Mouse (Mus musculus) hindbrain, embryonic 16.5 days (tissue): ENCODE measurements around the gene Gramd4. TPM values are rescaled to one million over a fixed set of nuclear protein-coding genes. Genes with fewer than 3 reads are reported as not detected.

Experiments
- ATAC-seq: fragments of 200-750 bp; cut with Nextera tagmentation; 2 replicates; pipeline ENCODE4 v1.8.0; 2017; ENCODE audit warnings: moderate TSS enrichment, moderate library complexity
- H3K27ac ChIP-seq: fragments of 300-500 bp; sonication (generic); 2 replicates; pipeline ENCODE4 v1.5.1; 2014; ENCODE audit warnings: low read depth, mild to moderate bottlenecking, control low read depth, low read length, moderate library complexity
- H3K27me3 ChIP-seq: fragments of 300-500 bp; sonication (generic); replicated peaks from 2 replicates; pipeline ENCODE4 v1.6.1; 2014; ENCODE audit warnings: low read length; ENCODE audit not compliant: control insufficient read depth, insufficient read depth
- H3K36me3 ChIP-seq: fragments of 300-500 bp; sonication (generic); 2 replicates; pipeline ENCODE4 v1.6.1; 2014; ENCODE audit warnings: mild to moderate bottlenecking, low read length, moderate library complexity, mixed read lengths; ENCODE audit not compliant: control insufficient read depth, insufficient read depth
- H3K4me1 ChIP-seq: fragments of 300-500 bp; sonication (generic); 2 replicates; pipeline ENCODE4 v1.6.1; 2014; ENCODE audit warnings: low read depth, low read length; ENCODE audit not compliant: control insufficient read depth, insufficient read depth
- H3K4me2 ChIP-seq: fragments of 300-500 bp; sonication (generic); 2 replicates; pipeline ENCODE4 v1.6.1; 2014; ENCODE audit warnings: mild to moderate bottlenecking, low read length, control low read depth, moderate library complexity
- H3K4me3 ChIP-seq: fragments of 300-500 bp; sonication (generic); 2 replicates; pipeline ENCODE4 v1.5.1; 2014; ENCODE audit warnings: mild to moderate bottlenecking, low read length, control low read depth, moderate library complexity
- H3K9ac ChIP-seq: fragments of 300-500 bp; sonication (generic); 2 replicates; pipeline ENCODE4 v1.6.1; 2014; ENCODE audit warnings: low read depth, mild to moderate bottlenecking, control low read depth, low read length, moderate library complexity
- H3K9me3 ChIP-seq: fragments of 300-500 bp; sonication (generic); 2 replicates; pipeline ENCODE4 v1.6.1; 2014; ENCODE audit warnings: mild to moderate bottlenecking, low read length, moderate library complexity; ENCODE audit not compliant: control insufficient read depth
- WGBS: fragments of 180-500 bp; shearing (Covaris S2); extraction: QIAGEN DNeasy Blood & Tissue Kit; methylation state at CpG from one replicate; pipeline ENCODE4 v1.1.7; 2014; 5-methylcytosine and 5-hydroxymethylcytosine counted together
- polyA plus RNA-seq: library from polyadenylated mRNA; unstranded; fragments of >200 nt; fragmentation: Nextera tagmentation; extraction: Ambion mirVana; gene quantifications from 2 replicates; pipeline ENCODE4 v1.2.1, GENCODE M21; 2015

The Gramd4 gene
- polyA plus RNA-seq, 1 experiment from 2014 or later: 18.4 TPM

DNA sequence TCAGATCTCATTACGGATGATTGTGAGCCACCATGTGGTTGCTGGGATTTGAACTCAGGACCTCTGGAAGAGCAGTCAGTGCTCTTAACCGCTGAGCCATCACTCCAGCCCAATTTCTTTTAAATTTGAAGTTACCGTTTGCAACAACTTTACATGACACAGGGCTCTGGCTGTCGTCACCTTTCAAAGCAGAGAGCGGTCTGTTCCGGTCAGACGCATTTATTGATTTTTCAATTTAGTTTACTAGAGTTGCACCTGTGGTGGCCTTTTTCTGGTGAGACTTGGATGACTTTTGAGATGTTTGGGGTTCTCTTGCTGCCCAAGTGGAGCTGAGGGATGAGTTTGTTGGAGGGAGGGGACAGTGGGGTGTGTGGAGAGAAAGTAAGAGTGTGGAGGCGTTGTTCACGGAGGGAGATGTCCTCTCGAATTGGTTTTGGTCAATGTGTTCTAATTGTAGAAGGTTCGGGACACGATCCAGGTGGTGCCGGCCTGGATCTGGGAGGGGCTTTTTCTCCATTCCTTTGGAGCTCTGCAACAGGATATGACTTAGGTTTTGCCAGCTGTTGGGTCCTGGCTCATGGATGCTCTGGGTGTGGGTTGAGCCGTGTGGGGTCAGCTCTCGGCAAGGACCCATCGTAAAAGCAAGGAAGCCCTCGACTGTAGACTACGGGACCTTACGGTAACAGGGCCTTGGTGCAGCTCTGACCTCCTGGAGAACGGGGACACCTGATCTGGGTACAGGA, 18.0 kb downstream of the Gramd4 start:
- Histone ChIP-seq H3K4me2 (no peak overlapping the region), H3K27ac (no peak overlapping the region), H3K9me3 (no peaks in the 10 kb centered on the region), H3K4me1 (peaks cover 9% of the 10 kb centered on the region), H3K36me3 (no peaks in the 10 kb centered on the region), H3K27me3 (no peaks in the 10 kb centered on the region), H3K4me3 (no peak overlapping the region), H3K9ac (no peak overlapping the region)
- ATAC-seq: no peak
- 90% methylated on average over 20 of the region's 20 CpGs for WGBS

DNA sequence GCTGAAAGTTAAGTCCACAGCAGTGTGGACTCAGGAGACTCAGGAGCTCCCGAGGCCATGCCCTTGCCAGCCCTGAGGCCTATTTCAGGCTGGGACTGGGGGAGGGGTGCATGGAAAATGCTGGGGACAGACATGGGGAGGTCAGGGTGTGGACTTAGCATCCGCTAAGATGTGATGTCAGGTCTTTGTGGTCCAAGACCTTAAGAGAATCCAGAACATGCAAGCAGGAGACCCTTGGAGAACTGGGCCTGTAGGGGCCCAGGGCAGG, 18.5 kb downstream of the Gramd4 start:
- 80% methylated on average over 2 of the region's 2 CpGs for WGBS
- H3K4me1 ChIP-seq: peaks cover 6% of the 10 kb centered on the region
- ATAC-seq: no peak

DNA sequence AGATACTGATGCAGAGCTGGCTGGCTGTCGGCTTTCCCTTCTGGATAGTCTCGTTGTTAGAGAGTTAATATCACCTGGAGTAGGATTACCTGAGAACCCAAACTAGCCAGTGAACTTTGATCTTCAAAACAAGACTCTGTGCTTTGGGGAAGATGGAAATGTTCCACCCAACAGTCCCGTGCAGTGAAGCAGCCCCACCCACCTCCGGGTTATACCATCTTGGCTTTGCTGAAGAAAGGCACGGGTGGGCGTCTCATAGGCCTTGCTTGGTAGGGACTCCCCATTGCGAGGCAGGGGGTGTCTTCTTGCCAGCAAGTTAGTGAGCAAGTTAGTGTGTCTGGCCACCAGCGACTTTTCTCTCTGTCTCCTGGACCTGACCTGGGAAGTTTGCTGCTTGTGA, 18.9 kb downstream of the Gramd4 start:
- Histone ChIP-seq H3K4me3 (no peak overlapping the region), H3K27ac (no peak overlapping the region), H3K27me3 (no peaks in the 10 kb centered on the region), H3K4me1 (peaks cover 5% of the 10 kb centered on the region), H3K36me3 (no peaks in the 10 kb centered on the region), H3K9ac (no peak overlapping the region), H3K4me2 (no peak overlapping the region), H3K9me3 (no peaks in the 10 kb centered on the region)
- no peak for ATAC-seq
- WGBS: 88% methylated on average over 8 of the region's 8 CpGs

More for the DNA sequence above, 18.5 kb downstream of the Gramd4 start:
- no peaks in the 10 kb centered on the region for H3K36me3 ChIP-seq
- H3K27me3 ChIP-seq: no peaks in the 10 kb centered on the region
- H3K4me2 ChIP-seq: no peak overlapping the region
- no peak overlapping the region for H3K27ac ChIP-seq
- H3K9ac ChIP-seq: no peak overlapping the region
- no peaks in the 10 kb centered on the region for H3K9me3 ChIP-seq
- no peak overlapping the region for H3K4me3 ChIP-seq

DNA sequence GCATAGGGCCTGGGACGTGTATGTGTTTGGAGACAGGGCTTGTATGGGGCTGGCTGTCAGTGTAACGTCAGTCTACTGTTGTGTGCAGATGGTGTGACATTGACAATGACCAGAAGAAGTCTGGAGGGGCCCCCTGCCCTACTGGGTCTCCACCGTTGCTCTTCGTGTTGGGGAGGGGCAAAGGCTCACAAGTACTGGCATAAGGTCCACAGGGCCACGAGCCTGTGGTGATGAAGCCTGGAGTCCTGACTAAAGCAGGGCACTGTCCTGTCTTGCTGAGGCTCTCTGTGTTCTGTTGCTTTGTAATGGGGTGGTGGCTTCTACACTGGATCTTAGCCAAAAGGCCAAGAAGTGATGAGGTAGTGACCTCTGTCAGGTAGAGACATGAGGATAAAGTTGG, 20.4 kb downstream of the Gramd4 start:
- no peak for ATAC-seq
- H3K27ac ChIP-seq: no peak overlapping the region
- peaks cover 20% of the 10 kb centered on the region for H3K4me1 ChIP-seq
- WGBS: 69% methylated on average over 5 of the region's 5 CpGs
- no peaks in the 10 kb centered on the region for H3K36me3 ChIP-seq
- H3K27me3 ChIP-seq: no peaks in the 10 kb centered on the region
- H3K4me2 ChIP-seq: no peak overlapping the region
- no peaks in the 10 kb centered on the region for H3K9me3 ChIP-seq
- H3K4me3 ChIP-seq: no peak overlapping the region
- H3K9ac ChIP-seq: no peak overlapping the region

DNA sequence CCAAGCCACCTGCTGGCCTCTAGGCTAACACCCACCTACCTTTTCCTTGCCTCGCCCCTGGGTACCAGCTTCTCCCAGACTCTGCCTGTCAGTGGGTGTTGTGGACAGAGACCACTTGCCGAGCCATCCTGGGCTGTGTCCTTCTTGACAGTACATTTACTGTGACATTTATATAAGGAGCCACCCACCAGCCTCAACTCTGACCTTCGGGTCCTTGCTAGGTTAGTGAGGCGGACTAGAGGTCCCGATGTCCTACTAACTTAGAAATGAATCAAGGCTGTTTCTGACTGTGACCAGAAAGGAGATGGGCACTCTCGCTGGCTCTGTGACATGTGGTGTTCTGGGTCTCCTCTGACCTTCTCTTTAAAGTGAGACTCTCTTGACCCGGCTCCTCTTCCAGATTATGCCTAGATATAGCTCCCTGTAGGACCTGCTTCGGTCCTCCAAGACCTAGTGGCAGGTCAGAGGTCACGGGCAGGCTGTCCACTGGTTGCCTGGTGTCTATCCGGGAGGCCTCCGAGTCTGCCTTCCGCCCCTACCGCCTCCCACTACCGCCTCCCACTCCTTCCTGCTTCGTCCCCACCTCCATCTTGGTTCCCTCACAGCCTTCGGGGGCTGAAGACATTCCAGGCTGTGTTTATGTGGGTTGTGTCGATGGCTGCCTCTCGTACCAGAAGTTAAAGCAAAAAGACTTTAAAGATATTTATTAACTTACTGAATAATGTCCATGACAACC, 21.2 kb downstream of the Gramd4 start:
- no peak for ATAC-seq
- Histone ChIP-seq H3K4me2 (no peak overlapping the region), H3K9ac (no peak overlapping the region), H3K36me3 (no peaks in the 10 kb centered on the region), H3K4me3 (no peak overlapping the region), H3K9me3 (no peaks in the 10 kb centered on the region), H3K4me1 (peaks cover 27% of the 10 kb centered on the region), H3K27ac (no peak overlapping the region), H3K27me3 (no peaks in the 10 kb centered on the region)
- WGBS: 73% methylated on average over 18 of the region's 18 CpGs

DNA sequence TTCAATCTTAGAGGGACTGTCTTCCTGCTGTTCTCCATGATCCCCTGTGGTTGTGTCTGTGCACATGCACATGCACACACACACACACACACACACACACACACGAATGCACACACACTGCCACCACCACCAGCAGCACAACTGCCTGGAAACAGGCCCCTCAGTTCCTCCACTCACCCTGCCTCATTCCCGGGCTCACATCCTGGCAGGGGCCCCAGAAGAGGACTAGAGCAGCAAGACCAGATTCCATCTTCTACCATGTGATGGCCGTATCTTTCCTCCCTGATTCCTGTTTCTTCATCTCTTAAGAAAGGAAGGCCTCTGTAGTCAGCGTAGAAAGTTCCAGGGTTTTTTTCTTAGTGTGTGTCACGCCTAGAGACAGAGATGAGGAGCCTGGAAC, 22.0 kb downstream of the Gramd4 start:
- H3K9ac ChIP-seq: no peak overlapping the region
- H3K36me3 ChIP-seq: no peaks in the 10 kb centered on the region
- H3K9me3 ChIP-seq: no peaks in the 10 kb centered on the region
- H3K4me2 ChIP-seq: no peak overlapping the region
- H3K4me3 ChIP-seq: no peak overlapping the region
- ATAC-seq: no peak
- H3K27ac ChIP-seq: no peak overlapping the region
- 68% methylated on average over 5 of the region's 5 CpGs for WGBS
- no peaks in the 10 kb centered on the region for H3K27me3 ChIP-seq
- peaks cover 33% of the 10 kb centered on the region for H3K4me1 ChIP-seq

DNA sequence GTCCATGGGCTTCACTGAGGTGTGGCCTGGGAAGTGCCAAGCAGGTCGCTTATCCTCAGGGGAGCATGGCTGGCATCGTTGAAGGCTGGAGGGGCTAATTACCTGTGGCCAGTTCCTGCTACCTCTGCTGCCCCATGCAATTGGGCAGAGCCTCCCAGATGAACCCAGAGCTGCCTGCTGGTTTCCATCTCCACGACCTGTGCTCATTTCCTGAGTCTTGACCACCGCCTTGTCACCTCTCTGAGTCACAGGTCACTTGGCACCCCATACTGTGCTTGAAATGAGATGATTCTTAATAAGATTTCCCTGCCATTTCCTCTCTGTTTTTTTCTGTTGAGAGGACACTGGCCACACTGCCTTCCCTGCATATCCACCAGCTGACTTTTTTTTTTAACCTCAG, 22.4 kb downstream of the Gramd4 start:
- no peak overlapping the region for H3K9ac ChIP-seq
- H3K27me3 ChIP-seq: no peaks in the 10 kb centered on the region
- ATAC-seq: no peak
- H3K4me2 ChIP-seq: no peak overlapping the region
- peaks cover 37% of the 10 kb centered on the region for H3K4me1 ChIP-seq
- H3K9me3 ChIP-seq: no peaks in the 10 kb centered on the region
- H3K36me3 ChIP-seq: no peaks in the 10 kb centered on the region
- 77% methylated on average over 4 of the region's 4 CpGs for WGBS
- H3K4me3 ChIP-seq: no peak overlapping the region
- no peak overlapping the region for H3K27ac ChIP-seq

DNA sequence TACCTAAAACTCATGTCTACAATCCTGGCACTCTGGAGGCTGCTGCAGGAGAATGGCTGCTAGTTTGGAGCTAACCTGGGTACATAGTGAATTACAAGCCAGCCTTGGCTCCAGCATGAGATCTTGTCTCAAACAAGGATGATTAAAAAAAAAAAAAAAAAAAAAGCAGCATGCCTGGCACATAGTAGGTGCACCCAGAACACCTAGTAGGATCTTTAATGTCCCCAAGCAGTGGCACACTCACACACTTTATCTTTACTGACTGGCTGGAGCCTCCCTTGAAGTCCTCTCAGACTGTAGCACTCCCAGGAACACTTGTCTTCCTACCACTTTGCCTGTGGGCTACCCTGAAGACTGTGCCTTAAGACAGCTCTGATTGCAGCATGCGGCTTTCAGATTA, 22.9 kb downstream of the Gramd4 start:
- Histone ChIP-seq H3K9ac (no peak overlapping the region), H3K4me3 (no peak overlapping the region), H3K27me3 (no peaks in the 10 kb centered on the region), H3K27ac (no peak overlapping the region), H3K36me3 (no peaks in the 10 kb centered on the region), H3K4me2 (no peak overlapping the region), H3K9me3 (no peaks in the 10 kb centered on the region), H3K4me1 (peaks cover 42% of the 10 kb centered on the region)
- 90% methylated on average over 1 of the region's 1 CpGs for WGBS
- ATAC-seq: no peak

DNA sequence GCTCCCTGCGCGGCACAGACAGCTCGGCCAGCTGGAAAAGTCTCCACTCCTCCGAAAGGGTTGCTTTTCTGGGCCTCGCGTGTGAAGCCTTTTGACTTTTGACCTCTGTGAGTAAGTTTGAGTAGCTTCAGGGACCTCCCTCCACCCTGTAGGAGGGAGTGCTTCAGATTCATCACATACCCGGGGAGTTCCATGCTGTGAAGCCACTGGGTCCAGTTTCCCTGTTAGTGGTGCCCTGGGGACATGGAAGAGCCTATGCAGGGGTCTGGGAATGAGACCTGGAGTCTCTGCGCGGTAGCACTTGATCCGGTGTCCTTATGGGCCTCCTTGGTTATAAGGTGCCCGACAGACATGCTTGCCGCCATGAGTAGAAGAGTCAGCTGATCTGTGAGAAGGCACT, 24.2 kb downstream of the Gramd4 start:
- Histone ChIP-seq H3K4me1 (peaks cover 53% of the 10 kb centered on the region), H3K4me3 (no peak overlapping the region), H3K27ac (no peak overlapping the region), H3K4me2 (no peak overlapping the region), H3K36me3 (no peaks in the 10 kb centered on the region), H3K27me3 (no peaks in the 10 kb centered on the region), H3K9me3 (no peaks in the 10 kb centered on the region), H3K9ac (no peak overlapping the region)
- 48% methylated on average over 12 of the region's 12 CpGs for WGBS
- no peak for ATAC-seq
